Mouse (Mus musculus): ENCODE data around the gene Nek6. TPM values are rescaled to one million over a fixed set of nuclear protein-coding genes. Genes with fewer than 3 reads are reported as not detected.

Nek6 gene
- total and polyA plus RNA-seq, 3 experiments = 3.7 to 5.4 TPM; not detected in 1

DNA sequence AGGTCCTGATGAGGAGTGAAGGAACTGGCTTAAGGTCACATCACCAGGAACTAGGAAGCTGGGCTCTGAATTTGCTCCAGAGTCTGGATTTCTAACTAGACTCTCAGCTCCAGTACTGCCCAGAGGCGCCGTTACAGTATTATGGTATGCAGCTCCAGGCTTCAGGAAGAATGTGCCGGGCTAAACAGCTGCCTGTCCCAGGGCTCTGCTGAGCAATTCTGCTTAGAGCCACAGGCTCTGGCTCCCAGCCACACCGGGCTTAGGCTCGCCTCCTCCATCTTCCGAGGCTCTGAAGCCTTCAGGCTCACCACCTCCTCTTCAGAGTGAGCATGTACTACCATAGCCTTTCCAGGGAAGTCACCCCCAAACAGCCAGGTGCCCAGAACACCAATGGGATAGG lies 7.1 kb upstream of the Nek6 start:
- no peak for DNase-seq (ENCODE audit: low read depth, low spot score)
- Histone ChIP-seq H3K4me1 (ENCODE audit: control insufficient read depth in 1 of 2, insufficient read depth in 2 of 2, low read length in 2 of 2) (no peaks in the 10 kb centered on the region), H3K27ac (ENCODE audit: control insufficient read depth, low read depth, low read length) (no peak overlapping the region), H3K9ac (ENCODE audit: control insufficient read depth, low read depth, low read length, poor library complexity, severe bottlenecking) (no peak overlapping the region), H3K79me2 (ENCODE audit: control insufficient read depth, insufficient read depth, low read length, poor library complexity) (no peaks in the 10 kb centered on the region), H3K27me3 (ENCODE audit: control insufficient read depth in 1 of 2, insufficient read depth in 2 of 2, low read length in 2 of 2) (peaks cover 3 to 4% of the 10 kb centered on the region in 2 experiments; a peak in 3 of 4 replicates), H3K9me3 (replicated peaks; ENCODE audit: insufficient read depth, low read length) (no peaks in the 10 kb centered on the region), H3K36me3 (ENCODE audit: control insufficient read depth in 1 of 2, insufficient read depth in 2 of 2, low read length in 2 of 2) (no peaks in the 10 kb centered on the region), H3K4me3 (ENCODE audit: control insufficient read depth in 1 of 2, insufficient read depth in 1 of 2, low read depth in 2 of 2, low read length in 2 of 2) (no peak overlapping the region)
- TF ChIP-seq JUND (IDR thresholded peaks at IDR 0.05; ENCODE audit: low read depth, low read length) (no peak), KAT2A (conservative IDR thresholded peaks at IDR 0.05; ENCODE audit: low read depth, low read length) (no peak), SMC3 (IDR thresholded peaks at IDR 0.05; ENCODE audit: low read depth, low read length) (no peak), GABPA (IDR thresholded peaks at IDR 0.05; ENCODE audit: low read depth, low read length) (no peak), SIN3A (IDR thresholded peaks at IDR 0.05; ENCODE audit: low read length) (no peak), USF2 (IDR thresholded peaks at IDR 0.05; ENCODE audit: borderline replicate concordance in 1 of 2, insufficient read depth in 1 of 2, low read depth in 1 of 2, low read length in 2 of 2) (no peak), NRF1 (IDR thresholded peaks at IDR 0.05; ENCODE audit: insufficient read depth, low read depth, low read length, poor library complexity, severe bottlenecking) (no peak), TBP (IDR thresholded peaks at IDR 0.05; ENCODE audit: low read depth, low read length) (no peak), RCOR1 (IDR thresholded peaks at IDR 0.05; ENCODE audit: low read depth, low read length) (no peak), MAFK (IDR thresholded peaks at IDR 0.05; ENCODE audit: borderline replicate concordance, low read depth, low read length) (no peak), E2F4 (IDR thresholded peaks at IDR 0.05; ENCODE audit: borderline replicate concordance, low read depth, low read length) (no peak), ZMIZ1 (IDR thresholded peaks at IDR 0.05; ENCODE audit: low read depth, low read length) (no peak), BHLHE40 (IDR thresholded peaks at IDR 0.05; ENCODE audit: borderline replicate concordance, low read depth, low read length) (no peak), CTCF (IDR thresholded peaks at IDR 0.05 in 2 of 3, conservative IDR thresholded peaks at IDR 0.05 in 1 of 3; ENCODE audit: control insufficient read depth in 1 of 3, insufficient read depth in 1 of 3, low read depth in 2 of 3, low read length in 3 of 3, poor library complexity in 1 of 3, severe bottlenecking in 1 of 3) (no peak), HCFC1 (IDR thresholded peaks at IDR 0.05; ENCODE audit: low read depth, low read length) (no peak), MYB (IDR thresholded peaks at IDR 0.05; ENCODE audit: low read depth, low read length) (no peak), MAZ (IDR thresholded peaks at IDR 0.05; ENCODE audit: low read depth, low read length) (no peak), POLR2AphosphoS2 (IDR thresholded peaks at IDR 0.05; ENCODE audit: low read length) (no peak), TCF12 (IDR thresholded peaks at IDR 0.05; ENCODE audit: low read depth, low read length) (no peak), MEF2A (IDR thresholded peaks at IDR 0.05; ENCODE audit: extremely low read depth, insufficient replicate concordance, low read depth, low read length, poor library complexity, severe bottlenecking) (no peak)

DNA sequence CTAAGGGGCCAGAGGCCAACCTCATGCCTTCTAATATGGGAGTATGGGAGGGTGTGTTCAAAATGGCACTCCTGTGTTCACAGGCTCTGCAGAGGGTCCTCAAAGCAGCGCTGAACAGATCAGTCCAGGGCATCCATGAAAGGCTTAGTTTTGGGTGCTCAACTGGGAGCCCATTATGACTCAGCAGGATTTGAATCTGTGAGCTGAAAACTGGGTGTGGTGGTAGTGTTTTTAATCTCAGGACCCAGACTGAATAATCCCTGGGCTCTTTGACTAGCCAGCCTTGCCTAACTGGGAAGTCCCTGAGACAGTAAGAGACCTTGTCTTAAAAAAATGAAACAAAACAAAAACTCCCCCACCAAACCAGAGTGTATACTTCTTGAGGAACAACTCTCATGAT lies 4.3 kb upstream of the Nek6 start:
- TF ChIP-seq MAFK (IDR thresholded peaks at IDR 0.05; ENCODE audit: borderline replicate concordance, low read depth, low read length) = no peak
- TF ChIP-seq ZMIZ1 (IDR thresholded peaks at IDR 0.05; ENCODE audit: low read depth, low read length) = no peak
- no peak for TF ChIP-seq MAX (IDR thresholded peaks at IDR 0.05; ENCODE audit: low read length)
- TF ChIP-seq MYC (IDR thresholded peaks at IDR 0.05; ENCODE audit: low read depth, low read length) = no peak
- no peak for TF ChIP-seq UBTF (IDR thresholded peaks at IDR 0.05; ENCODE audit: borderline replicate concordance, insufficient read depth, low read depth, low read length)
- no peak for TF ChIP-seq CHD1 (IDR thresholded peaks at IDR 0.05; ENCODE audit: low read depth, low read length)
- no peak for TF ChIP-seq MYB (IDR thresholded peaks at IDR 0.05; ENCODE audit: low read depth, low read length)
- no peak for TF ChIP-seq ZNF384 (IDR thresholded peaks at IDR 0.05; ENCODE audit: low read depth, low read length)
- no peak for TF ChIP-seq GABPA (IDR thresholded peaks at IDR 0.05; ENCODE audit: low read depth, low read length)
- TF ChIP-seq E2F4 (IDR thresholded peaks at IDR 0.05; ENCODE audit: borderline replicate concordance, low read depth, low read length) = no peak
- no peak for TF ChIP-seq SMC3 (IDR thresholded peaks at IDR 0.05; ENCODE audit: low read depth, low read length)
- TF ChIP-seq CHD2 (IDR thresholded peaks at IDR 0.05; ENCODE audit: low read length) = no peak
- TF ChIP-seq POLR2A (IDR thresholded peaks at IDR 0.05; ENCODE audit: control insufficient read depth in 1 of 2, insufficient read depth in 1 of 2, low read depth in 1 of 2, low read length in 2 of 2, poor library complexity in 1 of 2) = no peak
- Histone ChIP-seq H3K27me3 (ENCODE audit: control insufficient read depth in 1 of 2, insufficient read depth in 2 of 2, low read length in 2 of 2) (peaks cover 0 to 2% of the 10 kb centered on the region in 2 experiments; a peak in 1 of 4 replicates), H3K79me2 (ENCODE audit: control insufficient read depth, insufficient read depth, low read length, poor library complexity) (no peaks in the 10 kb centered on the region), H3K9ac (ENCODE audit: control insufficient read depth, low read depth, low read length, poor library complexity, severe bottlenecking) (no peak overlapping the region), H3K9me3 (replicated peaks; ENCODE audit: insufficient read depth, low read length) (no peaks in the 10 kb centered on the region), H3K27ac (ENCODE audit: control insufficient read depth, low read depth, low read length) (no peak overlapping the region), H3K4me3 (ENCODE audit: control insufficient read depth in 1 of 2, insufficient read depth in 1 of 2, low read depth in 2 of 2, low read length in 2 of 2) (no peak overlapping the region), H3K36me3 (ENCODE audit: control insufficient read depth in 1 of 2, insufficient read depth in 2 of 2, low read length in 2 of 2) (no peaks in the 10 kb centered on the region), H3K4me1 (ENCODE audit: control insufficient read depth in 1 of 2, insufficient read depth in 2 of 2, low read length in 2 of 2) (no peaks in the 10 kb centered on the region)
- peak; percentile 18 for DNase-seq (ENCODE audit: low read depth, low spot score)

Data from MEL (cell line).